Mouse (Mus musculus): Measurements from ENCODE around the gene Tfr2.
A peak's percentile ranks its signal among the peaks of the same experiment; 100 is the strongest.

The Tfr2 gene

DNA sequence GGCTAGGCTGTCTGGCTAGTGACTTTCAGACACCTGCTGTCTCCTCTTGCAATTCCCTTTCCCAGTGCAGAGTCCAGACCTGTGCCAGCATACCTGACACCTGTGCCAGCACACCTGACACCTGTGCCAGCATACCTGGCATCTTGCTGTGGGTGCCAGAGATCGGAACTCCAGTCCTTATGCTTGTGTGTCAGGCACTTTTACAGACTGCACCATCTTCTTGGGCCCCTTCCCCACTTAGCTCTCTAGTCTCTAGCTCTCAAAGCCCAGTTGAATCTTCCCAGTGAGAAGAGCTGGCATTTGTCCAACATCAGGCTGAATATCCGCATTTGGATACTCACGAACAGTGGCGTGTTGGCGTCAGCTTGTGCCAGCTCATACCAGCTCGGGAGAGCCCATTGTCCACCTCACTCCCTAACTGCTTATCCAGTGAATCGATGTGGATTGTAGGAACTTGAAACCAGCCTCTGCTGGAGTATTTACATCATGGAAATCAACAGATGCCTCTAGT lies 30.3 kb upstream of the Tfr2 start:
- DNase-seq = peak; percentile 33

DNA sequence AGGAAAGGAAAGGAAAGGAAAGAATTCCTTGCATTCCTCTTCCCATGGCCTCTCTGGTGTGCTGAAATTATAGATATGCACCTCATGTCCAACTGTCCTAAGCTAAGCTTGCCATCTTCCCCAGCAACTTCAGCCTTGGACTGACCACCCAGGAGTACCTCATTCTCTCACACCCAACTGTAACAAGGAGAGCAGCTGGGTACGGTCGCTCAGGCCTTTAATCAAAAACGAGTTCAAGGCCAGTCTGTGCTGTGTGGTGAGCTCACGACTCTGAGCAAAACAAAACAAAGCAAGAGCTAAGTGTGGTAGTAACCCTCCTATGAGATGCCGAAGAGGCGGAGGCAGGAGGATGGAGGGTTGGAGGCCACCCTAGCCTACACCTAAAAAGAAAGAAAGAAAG lies 28.6 kb upstream of the Tfr2 start:
- DNase-seq = no peak

DNA sequence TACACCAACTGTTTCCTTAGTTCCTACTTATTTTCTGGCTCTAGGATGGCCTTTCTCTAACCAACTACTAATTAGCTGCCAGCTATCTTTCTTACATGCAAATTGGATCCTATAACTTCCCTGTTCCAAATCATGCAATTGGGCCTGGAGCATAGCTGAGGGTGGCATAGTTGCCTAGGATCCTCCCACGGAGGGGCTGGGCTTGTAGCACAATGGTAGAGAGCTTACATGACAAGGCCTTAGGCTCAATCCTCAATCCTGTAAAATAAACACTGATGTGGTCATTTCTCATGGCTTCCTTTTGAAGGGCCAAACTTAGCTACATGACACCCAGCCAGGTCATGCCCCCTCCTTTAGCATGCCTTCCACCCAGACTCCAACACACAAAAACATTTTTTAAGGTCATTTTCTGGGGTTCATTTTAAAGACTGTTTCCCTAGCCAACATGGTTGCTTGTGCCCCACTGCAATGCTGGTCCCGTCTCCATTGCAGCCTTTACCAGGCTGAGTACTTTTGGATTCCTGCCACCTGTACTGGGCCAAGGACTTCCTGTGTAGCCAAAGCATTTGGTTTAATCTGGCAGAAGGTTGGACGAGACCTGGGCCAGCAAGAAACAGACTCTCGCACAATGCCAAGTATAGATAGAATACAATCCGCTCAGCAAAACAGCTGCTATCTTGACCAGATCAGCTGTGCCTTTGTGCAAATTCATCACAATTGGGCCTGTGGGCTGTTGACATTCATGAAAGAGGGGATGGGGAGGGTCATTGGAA lies 27.7 kb upstream of the Tfr2 start:
- DNase-seq = no peak

DNA sequence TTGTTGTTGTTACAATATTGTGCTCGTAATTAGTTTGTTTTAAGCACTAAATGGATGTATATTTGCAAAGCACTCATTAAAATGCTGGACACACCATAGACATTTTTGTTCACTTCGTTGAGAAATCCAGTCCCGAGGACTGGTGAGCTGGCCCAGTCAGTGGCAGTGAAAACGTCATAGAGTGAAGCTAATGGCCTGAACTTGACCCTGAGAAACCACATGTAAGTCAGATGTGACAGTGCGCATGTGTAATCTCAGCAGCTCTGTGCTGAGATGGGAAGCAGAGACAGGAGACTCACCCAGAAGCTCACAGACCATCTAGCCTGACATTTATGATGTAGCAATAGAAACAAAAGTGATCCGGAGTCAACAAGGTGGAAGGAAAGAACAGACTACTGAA lies 24.7 kb upstream of the Tfr2 start:
- no peak for DNase-seq

DNA sequence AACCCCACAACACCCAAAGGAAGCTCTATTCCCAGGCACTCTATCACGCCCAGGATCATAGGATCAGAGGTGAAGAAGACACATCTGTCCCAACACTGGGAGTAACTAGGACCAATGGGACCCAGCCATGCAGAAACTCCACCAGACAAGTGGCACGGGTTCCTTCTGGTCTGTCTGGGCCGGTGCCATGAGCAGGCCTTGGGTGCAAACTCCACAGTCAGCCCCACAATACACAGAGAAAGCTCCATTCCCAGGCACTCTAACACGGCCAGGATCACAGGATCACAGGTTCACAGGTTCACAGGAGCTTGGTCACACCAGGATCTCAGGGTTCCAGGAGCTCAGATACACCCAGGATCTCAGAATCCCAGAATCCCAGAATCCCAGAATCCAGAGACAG lies 24.0 kb upstream of the Tfr2 start:
- DNase-seq = no peak

DNA sequence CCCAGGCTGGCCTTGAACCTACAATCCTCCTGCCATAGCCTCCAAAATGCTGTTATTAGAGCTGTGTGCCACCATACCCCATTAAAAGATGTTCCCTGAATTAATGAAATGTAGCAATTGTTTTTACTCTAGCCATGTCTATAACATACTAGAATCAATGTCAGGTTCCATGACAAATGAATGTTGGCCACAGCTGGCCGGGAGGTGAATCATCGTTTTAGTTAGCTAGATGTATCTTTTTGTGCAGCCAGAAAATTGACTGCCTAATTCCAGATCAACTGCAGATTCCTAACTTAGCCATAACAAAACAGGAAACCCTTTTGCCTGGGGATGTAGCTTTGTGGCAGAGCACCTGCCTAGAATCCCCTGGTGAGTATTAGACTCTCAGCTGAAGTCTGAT lies 19.8 kb upstream of the Tfr2 start:
- DNase-seq = no peak

DNA sequence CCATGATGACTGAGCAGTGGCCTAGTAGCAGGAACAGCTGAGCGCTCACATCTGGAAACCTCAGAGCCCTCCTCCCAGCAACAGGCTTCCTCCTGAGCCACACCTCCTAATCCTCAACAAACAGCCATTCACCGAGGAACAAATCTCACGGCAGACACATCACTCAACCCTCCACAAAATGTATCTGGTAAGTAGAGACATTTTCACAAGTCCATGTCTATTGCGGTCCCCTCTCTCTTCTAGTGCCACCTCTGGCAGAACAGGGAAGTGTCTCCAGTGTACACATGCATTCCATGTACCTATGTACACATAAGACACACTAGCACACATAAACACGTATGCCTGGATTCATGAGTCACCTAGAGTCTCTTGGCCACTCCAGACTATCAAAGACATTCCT lies 18.5 kb upstream of the Tfr2 start:
- DNase-seq = no peak

DNA sequence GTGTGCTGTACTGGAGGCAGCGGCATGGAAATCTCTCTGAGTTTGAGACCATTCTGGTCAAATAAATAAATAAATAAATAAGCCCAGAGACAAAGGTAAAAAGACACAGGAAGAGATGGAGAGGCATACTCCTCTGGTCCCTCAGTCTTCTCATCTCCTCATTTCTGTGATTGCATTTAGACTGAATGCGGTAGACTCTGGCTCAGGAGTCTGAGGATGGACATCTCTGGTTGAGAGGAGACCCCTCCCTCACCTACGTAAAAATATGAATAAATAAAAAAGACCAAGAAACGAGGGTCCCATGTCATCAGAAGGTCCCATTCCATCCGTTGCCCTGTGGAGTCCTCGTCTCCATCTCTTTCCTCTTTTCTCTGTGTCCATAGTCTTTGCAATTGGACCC lies 16.6 kb upstream of the Tfr2 start:
- no peak for DNase-seq

DNA sequence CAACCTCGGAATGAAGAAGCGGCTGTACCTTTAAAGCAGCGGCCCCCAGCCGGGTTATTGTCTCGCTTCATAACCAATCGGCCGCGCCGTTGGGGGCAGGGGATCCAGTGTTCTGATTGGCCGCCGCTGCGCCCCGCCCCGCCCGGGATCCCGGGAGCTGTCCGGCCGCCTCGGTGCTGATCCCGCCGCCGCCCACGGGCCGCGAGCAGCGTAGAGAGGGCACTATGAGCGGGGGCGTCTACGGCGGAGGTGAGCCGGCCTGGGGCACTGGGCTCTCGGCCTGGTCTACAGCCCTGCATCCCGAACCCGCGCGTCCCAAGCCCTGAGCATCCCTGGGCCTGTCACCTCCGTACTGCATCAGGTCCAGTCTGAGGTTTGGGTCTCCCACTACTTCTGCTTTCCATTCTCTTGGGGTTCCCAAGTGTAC lies 16.2 kb upstream of the Tfr2 start, which contains the start of gene Actl6b:
Actl6b (plus strand) TSS at position 107 of the 427 bp plus-strand sequence.
- peak; percentile 93 for DNase-seq

DNA sequence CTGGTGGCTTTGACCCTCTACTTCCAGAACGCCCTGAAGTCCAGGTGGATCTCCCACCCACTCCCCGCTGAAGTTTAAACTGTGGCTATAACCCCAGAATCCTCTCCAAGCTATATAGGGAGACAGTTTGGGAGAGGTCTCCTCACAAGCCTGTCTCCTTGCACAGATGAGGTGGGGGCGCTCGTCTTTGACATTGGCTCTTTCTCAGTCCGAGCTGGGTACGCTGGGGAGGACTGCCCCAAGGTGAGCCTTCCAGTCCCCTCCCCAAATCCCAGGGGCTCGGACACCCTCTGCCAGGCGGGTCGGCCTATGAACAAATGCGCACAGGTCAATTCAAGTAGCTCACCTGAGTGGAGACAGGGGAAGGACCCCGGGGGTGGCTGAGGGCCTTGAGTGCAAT lies 15.7 kb upstream of the Tfr2 start:
- DNase-seq = no peak

DNA sequence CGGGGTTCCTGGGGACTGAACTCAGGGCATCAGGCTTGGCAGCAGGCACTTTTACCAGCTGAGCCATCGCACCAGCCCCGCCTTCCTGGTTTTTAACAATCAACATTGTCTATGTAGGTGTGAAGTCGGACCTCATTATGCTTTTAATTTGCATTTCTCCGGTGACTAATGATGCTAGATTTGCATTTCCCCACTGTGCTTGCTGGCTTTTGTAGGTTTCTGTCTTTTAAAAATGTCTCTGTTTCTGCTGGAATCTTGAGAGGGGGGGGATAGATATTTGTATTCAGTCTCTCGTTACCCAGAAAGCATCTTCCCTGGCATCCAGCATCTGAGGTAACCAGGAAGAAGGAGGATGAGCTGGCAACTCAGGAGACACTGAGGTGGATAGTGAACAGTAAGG lies 8.1 kb upstream of the Tfr2 start:
- no peak for DNase-seq

DNA sequence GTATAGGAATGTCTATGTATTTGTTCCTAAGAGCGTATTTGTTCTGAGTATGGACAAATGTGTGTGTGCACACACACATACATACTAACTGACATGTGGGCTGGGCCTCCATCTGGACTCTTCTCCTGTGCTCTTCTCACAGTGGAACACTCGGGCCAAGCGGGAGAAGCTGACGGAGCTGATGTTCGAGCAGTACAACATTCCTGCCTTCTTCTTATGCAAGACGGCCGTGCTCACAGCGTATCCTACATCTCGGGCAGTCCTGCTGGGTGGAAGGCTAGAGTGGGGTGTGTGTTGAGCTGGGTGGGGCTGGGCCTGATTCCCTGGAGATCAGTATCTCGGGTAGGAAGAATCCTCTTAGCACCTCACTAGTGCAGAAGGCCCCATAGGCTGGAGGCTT lies 6.7 kb upstream of the Tfr2 start:
- no peak for DNase-seq

DNA sequence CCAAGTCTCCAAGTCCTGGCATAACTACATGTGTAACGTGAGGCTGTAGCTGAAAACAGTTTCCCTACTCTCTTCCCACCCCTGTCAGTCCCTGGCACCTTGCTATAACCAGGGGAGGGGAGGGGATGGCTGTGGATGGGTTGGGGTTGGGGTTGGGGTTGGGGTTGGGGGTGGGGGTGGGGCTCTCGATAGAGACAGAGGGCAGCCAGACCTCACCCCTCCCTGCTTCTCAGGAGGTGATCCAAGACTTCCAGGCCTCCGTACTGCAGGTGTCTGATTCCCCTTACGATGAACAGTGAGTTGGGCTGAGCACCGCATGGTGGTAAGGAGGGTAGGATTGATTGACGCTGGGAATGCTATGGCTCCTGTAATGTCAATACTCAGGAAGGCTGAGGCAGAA lies 3.9 kb upstream of the Tfr2 start:
- DNase-seq = no peak

DNA sequence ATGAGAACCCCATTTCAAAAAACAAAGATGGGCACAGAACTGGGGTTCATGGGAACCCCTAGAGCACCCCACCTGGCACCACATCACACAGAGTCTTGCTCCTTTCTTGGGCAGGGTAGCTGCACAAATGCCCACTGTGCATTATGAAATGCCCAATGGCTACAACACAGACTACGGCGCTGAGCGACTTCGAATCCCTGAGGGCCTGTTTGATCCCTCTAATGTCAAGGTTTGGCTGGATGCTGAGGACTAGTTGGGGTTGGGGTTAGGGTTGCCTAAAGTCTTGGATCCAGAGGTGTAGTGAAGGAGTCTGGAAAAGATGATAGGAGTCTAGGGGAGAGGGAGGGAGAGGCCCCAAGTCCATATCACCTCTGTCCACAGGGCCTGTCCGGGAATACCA lies 3.2 kb upstream of the Tfr2 start:
- DNase-seq = no peak

DNA sequence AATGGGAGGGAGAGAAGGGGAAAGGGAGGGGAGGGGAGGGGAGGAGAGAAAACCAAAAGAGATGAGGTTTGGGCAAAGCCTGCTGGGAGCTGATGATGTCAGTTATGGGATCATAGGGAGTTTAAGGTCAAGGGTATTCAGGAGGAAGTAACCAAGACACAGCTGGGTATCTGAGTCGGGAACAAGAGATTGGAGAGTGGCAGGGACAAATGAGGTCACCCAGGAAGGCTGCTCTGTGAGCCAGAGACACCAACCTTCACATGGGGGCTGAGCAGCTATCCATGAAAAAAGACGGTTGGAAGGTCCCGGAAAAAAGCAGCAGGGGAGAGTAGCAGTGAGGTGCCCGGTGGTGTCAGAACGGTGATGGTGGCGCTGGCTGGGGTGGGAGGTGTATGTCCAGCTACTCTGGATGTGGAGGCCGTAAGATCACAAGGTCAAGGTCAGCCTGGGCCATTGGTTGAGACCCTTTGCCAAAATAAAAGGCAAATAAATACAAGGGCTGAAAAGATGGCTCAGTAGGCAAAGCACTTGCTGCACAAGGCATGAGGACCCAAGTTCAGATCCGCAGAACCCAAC lies 1.3 kb upstream of the Tfr2 start:
- DNase-seq = no peak

DNA sequence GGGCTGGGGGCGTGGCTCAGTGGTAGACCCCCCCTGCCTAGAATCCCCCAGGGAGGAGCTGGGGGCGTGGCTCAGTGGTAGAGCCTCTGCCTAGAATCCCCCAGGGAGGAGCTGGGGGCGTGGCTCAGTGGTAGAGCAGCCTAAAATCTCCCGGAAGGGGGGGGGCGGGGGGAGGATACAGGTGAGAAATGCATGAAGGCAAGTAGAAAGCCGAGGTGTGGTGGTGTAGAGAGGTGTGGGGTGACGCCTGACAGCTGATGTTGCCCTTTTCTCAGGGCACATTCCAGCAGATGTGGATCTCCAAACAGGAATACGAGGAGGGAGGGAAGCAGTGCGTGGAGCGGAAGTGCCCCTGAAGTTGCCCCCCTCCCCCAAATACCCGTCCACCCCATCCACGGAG lies 609 bp upstream of the Tfr2 start:
- no peak for DNase-seq

DNA sequence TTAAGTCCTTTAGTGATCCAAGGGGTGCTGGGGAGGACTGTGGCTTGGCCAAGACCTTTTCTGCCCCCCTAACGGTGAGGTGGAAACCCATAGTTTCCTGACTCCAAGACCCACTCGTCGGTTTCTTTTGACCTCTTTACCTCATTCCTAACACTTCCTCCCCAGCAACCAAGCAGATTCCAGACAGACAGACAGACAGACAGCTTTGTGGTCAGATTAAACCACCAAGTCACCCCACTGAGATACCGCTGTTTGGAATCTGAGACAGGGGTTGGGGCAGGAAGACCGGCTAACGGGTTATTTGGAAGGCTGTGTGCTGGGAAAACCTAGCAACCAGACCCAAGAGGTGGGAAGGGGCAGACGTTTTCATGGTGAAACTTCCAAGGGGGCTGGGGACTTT lies 541 bp downstream of the Tfr2 start:
- DNase-seq = no peak

DNA sequence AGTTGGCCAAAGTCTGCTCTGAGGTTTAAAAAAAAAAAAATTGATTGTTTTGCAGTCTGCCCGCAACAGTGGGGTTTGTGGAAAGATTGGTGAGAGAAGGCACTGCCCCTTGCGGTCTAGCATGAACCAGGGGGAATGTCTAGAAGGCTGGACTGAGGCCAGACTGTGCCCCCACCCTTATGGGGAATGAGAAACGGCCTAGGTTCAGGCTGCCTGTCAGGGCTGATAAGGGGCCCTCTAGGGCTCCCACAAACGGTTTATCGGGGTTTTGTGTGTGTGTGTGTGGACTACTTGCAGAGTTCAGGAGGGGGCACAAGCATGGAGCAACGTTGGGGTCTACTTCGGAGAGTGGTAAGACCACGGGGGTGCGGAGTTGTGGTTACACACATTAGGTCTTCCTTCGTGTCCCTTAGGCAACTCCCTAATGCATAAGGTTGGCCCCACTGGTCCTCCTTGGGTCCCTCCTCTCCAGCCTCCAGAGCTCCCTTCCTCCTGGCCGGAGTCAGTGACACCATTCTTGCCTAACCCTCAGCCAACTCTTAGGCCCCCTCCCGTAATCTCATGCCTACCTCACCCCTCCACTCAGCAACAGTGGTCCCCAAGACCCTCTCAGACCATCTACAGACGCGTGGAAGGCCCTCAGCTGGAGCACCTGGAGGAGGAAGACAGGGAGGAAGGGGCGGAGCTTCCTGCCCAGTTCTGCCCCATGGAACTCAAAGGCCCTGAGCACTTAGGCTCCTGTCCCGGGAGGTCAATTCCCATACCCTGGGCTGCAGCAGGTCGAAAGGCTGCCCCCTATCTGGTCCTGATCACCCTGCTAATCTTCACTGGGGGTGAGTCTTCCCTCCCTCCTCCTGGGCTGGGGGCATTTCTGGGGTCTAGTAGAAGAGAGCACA lies 1.3 kb downstream of the Tfr2 start:
- no peak for DNase-seq

DNA sequence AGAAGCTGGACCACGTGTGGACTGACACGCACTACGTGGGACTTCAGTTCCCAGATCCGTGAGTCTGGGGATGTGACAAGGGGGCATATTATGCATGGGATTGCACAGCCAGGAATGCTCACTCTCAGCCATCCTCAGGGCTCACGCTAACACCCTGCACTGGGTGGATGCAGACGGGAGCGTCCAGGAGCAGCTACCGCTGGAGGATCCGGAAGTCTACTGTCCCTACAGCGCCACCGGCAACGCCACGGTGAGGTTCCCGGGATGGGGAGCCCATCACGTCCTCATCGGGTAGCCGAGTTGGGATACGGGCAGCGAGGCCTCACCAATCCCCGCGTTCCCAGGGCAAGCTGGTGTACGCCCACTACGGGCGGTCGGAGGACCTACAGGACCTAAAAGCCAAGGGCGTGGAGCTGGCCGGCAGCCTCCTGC lies 4.8 kb downstream of the Tfr2 start:
- peak; percentile 49 for DNase-seq

DNA sequence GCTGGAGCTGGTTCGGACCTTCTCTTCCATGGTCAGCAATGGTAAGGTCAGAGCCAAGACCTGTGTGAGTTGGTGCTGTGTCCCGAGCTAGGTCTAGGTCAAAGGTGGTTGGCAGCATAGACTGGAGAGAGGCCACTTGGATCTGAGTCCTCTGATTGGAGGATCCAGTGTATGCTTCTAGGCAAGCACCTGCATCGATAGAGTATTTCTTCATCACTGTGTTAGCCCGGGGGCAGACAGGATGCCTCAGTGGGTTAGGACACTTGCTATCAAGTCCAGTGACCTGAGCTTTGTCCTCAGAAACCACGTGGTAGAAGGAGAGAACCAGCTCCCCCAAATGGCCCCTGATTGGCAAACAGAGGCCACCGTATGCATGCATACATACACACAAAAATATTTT lies 10.6 kb downstream of the Tfr2 start:
- no peak for DNase-seq

DNA sequence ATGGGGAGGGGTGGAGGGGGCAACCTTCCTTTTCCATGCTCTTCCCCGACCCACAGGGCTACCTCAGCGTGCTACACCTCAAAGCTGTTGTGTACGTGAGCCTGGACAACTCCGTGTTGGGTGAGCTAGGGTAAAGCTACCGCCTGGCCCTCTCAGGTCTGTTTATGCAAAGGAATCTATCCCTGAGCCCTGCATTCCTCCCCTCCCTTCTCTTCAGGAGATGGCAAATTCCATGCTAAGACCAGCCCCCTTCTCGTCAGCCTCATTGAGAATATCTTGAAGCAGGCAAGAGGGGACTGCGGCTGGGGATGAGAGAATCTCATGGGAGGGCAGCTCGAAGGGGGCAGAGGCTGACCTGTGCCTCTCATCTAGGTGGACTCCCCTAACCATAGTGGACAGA lies 13.1 kb downstream of the Tfr2 start:
- DNase-seq = no peak

DNA sequence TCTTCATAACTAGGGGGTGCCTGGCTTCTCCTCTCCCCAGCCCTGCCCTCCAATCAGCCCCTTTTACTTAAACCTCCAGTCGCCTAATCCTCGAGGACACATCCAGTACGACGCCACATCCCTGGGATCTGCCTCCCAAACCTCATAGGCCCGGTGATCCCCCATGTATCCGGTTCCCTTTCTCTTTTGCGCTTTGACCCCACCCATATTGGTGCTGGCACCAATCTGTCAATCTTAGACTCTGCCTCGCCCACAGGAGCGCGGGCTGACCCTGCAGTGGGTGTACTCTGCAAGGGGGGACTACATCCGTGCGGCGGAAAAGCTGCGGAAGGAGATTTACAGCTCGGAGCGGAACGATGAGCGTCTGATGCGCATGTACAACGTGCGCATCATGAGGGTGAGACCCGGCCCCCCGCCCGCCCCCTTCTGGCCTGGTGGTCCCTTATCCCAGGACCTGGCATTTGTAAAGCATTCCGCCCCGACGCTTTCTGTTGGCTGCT lies 14.1 kb downstream of the Tfr2 start:
- peak; percentile 76 for DNase-seq

DNA sequence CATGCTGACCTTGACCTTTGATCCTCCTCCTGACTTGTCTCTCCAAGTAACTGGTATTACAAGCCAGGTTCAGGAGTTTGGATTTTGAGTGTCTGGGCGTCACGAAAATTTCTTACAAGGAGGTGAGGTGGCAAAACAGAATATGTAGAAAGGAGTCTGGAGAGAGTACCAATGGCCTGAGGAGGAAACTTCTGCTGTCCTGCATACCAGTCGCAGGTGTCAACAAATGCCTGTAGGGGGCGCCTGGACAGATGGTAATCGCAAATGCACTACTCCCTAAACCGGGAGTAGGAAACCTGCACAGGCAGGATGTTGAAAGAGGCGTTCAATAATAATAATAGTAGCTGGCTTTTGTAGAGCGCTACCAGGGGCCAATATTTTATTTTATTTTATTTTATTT lies 15.3 kb downstream of the Tfr2 start:
- DNase-seq = peak; percentile 70

Measured in right cerebral cortex, postnatal 4 days (tissue).